Mouse (Mus musculus) liver, embryonic 18 days (tissue): ENCODE results near the gene Gnrhr. TPM values are rescaled to one million over a fixed set of nuclear protein-coding genes. Genes with fewer than 3 reads are reported as not detected.

Experiments used
- polyA plus RNA-seq: library from polyadenylated mRNA; depleted of rRNA; stranded (reverse); fragments of >200 nt; gene quantifications from 2 replicates; pipeline ENCODE4 v1.2.3, GENCODE M21; 2012; rRNA removed

The Gnrhr gene
- not detected in 2 replicates for polyA plus RNA-seq

DNA sequence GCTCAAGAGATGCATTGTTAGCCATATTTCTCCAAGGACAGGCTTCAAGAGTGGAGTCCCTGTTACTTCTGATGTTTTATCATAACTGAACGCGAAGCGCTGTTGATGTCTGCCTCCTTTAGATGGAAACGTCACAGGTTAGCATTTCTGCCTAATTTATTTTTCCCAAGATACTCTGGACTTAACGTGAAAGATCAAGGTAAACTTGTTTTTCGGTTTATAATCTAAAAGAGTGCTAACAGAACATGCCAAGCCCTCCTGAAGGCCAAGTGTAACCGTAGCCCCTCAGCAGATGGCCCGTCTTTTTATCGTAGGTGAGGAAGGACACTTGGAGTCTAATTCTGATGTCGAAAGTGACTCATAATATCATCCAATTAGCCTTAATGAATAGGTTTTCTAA is at the start of gene Gnrhr:
Gene Gnrhr (minus strand): TSS at position 101 of the 400 bp plus-strand sequence.

DNA sequence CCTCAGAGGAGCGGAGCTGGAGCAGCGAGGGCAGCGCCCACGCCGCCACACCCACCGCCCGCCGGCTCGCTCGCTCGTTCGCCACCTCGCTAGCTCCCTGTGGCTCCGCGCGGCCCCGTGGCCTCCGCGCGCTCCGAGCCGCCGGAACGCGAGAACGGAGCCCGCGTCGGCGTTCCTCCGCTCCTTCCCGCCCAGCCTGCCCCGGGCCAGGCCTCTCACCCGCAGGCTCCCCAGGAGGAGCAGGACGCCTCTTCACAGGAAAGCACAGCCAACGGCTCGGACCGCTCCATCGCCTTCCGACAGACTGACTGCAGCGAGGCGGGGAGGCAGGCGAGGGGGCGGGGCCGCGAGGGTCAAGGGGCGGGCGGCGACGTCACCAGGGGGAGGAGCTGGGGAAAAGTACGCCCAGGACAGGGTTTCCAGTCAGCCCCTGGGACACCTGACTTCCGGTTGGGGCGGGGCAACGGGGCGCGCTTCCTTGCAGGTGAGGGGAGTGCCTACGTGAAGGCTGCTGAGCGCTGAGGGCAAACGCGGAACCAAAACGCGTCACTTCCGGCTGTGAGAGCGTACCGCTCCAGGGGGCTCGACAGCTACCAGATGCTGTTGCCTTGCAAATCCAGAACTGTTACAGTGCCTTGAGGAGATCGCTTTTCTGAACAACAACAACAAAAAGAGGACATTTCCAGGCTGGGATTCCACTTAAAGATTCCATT is 25.1 kb downstream of the Gnrhr start, which contains the start of gene Uba6:
Gene Uba6 (minus strand): TSS at position 355 of the 713 bp plus-strand sequence.

Other genes with a start within 250 kb of the Gnrhr start
- 3.8 and 3.9 TPM in 2 replicates for gene Cenpc1, start 132.3 kb downstream of the Gnrhr start, polyA plus RNA-seq
- gene Stap1, start 126.2 kb downstream of the Gnrhr start, polyA plus RNA-seq = 2.6 and 3.1 TPM in 2 replicates
- 1.9 TPM in 2 replicates for gene Uba6, start 25.1 kb downstream of the Gnrhr start, polyA plus RNA-seq
- not detected in 2 replicates for gene Tmprss11c, start 91.4 kb upstream of the Gnrhr start, polyA plus RNA-seq
- not detected in 2 replicates for gene Tmprss11d, start 175.5 kb upstream of the Gnrhr start, polyA plus RNA-seq